Mouse (Mus musculus) thymus, postnatal 14 days (tissue): ENCODE results near the gene Traf1.

Source experiments
- DNase-seq: peaks from one replicate; pipeline ENCODE4 v3.0.0; 2021

The Traf1 gene

DNA sequence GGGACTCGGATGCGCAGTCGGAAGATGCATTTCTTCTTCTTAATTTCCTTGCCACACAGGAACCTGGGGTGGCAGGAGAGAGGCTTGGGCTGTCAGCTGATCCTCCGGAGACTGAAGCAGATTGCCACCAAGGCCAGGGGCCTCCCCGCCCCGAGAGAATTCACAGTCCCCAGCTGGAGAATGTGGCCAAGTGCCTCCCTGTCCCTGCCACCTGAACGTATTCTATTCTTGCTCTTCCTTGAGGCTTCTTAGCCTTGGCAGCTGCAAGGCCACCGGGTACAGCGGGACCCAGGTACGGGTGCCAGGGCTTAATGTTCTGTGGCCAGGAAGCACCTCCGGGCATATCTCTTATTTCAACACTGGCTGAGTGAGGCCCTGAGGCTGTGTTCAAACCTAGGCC lies 61.9 kb downstream of the Traf1 start:
- no peak for DNase-seq

DNA sequence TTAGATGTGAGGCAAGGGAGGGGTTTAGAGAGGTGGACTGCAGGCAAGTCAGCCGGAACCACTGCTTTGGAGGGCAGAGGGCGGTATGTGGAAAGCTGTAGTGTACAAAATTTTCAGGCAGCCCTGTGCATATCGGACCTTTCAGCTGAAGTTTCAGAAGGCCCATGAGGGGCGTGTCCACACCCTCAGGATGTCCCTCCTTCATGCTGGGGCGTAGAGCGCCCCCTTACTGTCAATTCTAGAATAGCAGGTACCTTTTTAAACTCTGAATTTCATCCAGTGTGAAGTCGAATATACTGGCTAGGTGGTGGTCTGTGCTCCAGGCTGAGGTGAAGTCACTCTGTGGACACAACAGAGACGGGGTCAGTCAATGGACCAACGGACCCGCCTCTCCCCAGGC lies 63.8 kb downstream of the Traf1 start:
- DNase-seq: peak; percentile 53

DNA sequence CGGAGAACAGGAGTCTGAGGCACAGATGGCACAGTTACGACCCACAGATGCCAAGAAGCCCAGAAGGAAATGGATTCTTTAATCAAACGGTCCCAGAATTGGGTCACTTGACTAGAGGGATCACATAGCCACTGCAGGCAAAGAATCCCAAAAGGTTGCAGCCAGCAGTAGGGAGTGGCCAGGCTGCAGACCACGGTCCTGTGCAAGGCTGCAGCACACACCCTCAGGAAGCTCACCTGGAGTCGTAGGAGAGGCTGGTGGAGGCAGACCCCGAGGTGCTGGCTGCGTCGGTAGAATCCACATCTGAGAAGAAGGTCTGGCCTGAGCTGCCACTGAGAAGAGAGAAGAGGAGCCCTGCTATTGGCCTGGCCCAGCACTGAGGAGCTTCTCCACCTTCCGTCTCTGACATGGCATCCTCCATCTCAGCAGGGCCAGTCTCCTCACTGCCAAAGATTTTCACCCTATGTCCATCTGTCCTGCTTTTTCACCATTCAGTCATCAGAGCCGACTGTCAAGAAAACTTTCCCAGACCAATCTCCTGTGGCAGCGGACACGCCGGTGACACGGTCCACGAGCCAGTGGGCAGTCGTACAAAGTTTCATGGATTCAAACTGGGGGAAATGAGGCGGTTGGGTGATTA lies 64.6 kb downstream of the Traf1 start:
- DNase-seq: no peak

DNA sequence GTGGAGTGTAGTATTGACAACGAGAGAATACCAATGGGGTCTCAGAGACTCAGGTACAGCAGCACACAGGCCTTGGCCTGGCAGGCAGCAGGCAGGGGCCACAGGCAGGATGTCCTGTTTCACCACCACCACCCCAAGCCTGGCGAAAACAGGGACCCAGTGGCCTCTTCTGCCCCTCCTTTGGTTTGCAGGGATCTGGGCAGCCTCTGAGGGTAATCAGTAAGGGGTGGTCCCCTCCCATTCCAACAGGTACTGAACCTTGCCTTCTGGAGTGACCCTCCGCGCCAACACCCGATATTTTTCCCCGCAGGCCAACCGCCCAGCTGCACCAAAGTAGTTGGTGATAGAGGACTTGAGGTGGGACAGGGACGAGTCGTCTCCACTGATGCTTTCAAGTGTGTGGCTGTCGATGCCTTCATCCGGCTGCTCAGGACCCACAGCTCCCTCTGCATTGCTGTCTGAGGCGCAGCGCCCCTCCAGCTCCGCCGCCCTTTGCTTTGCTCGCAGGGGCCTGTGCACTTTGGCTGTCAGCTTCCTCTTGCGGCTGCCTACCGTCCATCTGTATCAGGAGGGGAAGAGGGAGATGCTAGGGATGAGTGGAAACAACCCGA lies 66.0 kb downstream of the Traf1 start:
- no peak for DNase-seq

DNA sequence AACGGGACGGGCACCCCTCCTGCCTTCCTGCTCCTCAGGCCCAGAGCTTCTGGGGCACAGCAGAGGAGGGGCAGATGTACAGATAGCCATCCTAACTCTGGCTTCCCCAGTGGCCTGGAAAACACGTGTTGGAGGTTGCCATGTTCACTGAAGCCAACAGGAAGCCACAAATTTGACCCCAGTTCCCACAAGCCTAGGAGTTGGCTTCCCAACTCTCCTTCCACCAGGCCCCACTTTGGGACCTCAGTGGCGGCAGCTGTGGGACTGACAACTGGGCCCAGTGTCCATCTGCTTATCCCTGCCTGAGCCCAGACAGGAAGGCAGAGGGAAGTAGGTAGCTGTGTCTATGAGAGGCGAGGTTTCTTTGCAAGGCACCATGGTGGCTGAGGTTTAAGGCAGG lies 67.6 kb downstream of the Traf1 start:
- DNase-seq: no peak
